Mouse (Mus musculus) natural killer cell, adult 2 months (primary cell): Measurements from ENCODE around the gene Hcst.
A peak's percentile ranks its signal among the peaks of the same experiment; 100 is the strongest.

Experiments used
- DNase-seq, 2 experiments: peaks; one replicate each; pipeline ENCODE4 v3.0.0; 2022; ENCODE audit warnings: low spot score in 2 of 2

Hcst gene

DNA sequence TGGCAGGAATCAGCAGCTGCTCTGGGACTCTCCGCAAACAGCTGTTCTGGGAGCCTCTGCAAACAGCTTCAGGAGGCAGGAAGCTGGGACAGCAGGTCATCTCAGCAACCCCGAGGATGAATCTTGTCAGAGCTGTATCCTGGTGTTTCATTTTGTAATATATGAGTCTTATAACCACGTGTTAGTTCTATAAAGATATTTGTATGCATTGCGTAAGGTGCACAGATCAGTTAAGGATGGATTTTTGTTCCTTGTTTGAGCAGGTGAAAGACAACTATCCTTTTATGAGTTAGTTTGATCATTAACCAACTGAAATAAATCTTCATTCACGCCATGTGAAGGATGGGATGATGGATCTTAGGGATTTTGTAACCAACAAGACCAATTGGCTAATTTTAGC is 39.6 kb downstream of the Hcst start:
- no peak for DNase-seq

DNA sequence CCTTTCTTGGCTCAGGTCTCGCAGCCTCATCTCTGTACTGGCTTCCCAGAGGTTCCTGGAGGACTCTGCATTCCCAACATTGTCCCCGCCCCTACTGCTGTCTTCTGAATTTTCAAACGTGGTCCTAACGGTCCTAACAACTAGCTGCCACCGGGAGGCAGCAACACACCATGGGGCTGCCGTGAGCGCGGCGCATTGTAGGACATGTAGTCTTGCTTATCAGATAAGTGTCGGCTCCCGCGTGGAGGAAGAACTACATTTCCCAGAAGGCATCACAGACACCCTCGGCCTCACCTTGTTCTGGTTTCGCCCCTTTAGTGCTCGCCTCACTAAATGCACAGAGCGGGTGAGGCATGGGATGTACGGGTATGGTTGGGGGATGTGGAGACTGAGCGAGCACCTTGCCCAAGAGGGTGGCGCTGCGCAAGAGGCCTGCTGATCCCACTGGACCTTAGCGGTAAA is 46.1 kb downstream of the Hcst start:
- peak; percentile 89 to 90 for DNase-seq
